Mouse (Mus musculus) liver, postnatal 0 days (tissue): ENCODE measurements at regions not wholly inside any gene's neighbourhood (a gene's known extent, or its start where the extent isn't known, plus 50 kb on each side); places are given as distances from the start of the nearest gene placed in this dataset.

ENCODE experiments used
- CTCF ChIP-seq: sonication (generic); IDR thresholded peaks from 2 replicates; pipeline ENCODE4 v1.5.1; 2016; ENCODE audit warnings: antibody characterized with exemption, low read depth
- EP300 ChIP-seq: IDR thresholded peaks from 2 replicates; pipeline ENCODE4 v1.6.1; 2016; ENCODE audit warnings: antibody characterized with exemption, low read depth, mild to moderate bottlenecking

DNA sequence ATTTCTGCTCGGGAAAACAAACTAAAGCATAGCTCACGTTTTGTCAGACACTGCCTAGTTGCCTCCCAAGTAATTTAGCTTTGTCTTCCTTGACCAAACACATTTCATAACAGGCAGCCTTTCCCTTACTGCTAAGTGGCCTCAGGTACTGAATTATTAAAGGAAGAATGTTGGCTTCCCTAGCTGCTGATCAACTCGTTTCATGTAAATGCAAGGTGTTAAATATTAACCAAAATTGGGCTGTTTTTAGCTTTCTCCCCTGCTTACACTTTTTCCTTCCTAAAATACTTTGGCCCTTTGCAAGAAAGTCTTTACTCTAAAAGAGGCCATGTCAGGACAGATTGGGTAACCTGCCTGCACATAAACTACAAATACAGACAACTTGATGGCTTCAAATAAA is 265.4 kb downstream of the Pmp22 start:
- TF ChIP-seq CTCF (no peak), EP300 (no peak)
